Mouse (Mus musculus) liver, embryonic 11.5 days (tissue): ENCODE data around the gene Dclk1. TPM values are rescaled to one million over a fixed set of nuclear protein-coding genes. Genes with fewer than 3 reads are reported as not detected.

Experiments
- ATAC-seq: fragments of 200-750 bp; cut with Nextera tagmentation; replicated peaks from 2 replicates; pipeline ENCODE4 v1.8.0; 2017; ENCODE audit warnings: moderate number of reproducible peaks, mild to moderate bottlenecking, moderate TSS enrichment, moderate library complexity; ENCODE audit not compliant: low FRiP score
- DNase-seq: peaks from one replicate; pipeline ENCODE4 v3.0.0-alpha.2; 2017; ENCODE audit warnings: low spot score
- H3K27ac ChIP-seq: fragments of 300-500 bp; sonication (generic); 2 replicates; pipeline ENCODE4 v1.5.1; 2014; ENCODE audit warnings: mild to moderate bottlenecking, low read depth, low read length, control low read depth
- H3K27me3 ChIP-seq: fragments of 300-500 bp; sonication (generic); replicated peaks from 2 replicates; pipeline ENCODE4 v1.6.1; 2014; ENCODE audit warnings: low read length, mixed read lengths; ENCODE audit not compliant: control insufficient read depth, insufficient read depth
- H3K36me3 ChIP-seq: fragments of 300-500 bp; sonication (generic); 2 replicates; pipeline ENCODE4 v1.6.1; 2014; ENCODE audit warnings: mild to moderate bottlenecking, low read length, moderate library complexity, mixed read lengths; ENCODE audit not compliant: control insufficient read depth, insufficient read depth
- H3K4me1 ChIP-seq: fragments of 300-500 bp; sonication (generic); replicated peaks from 2 replicates; pipeline ENCODE4 v1.6.1; 2014; ENCODE audit warnings: low read length, mixed read lengths; ENCODE audit not compliant: control insufficient read depth, insufficient read depth
- H3K4me2 ChIP-seq: fragments of 300-500 bp; sonication (generic); 2 replicates; pipeline ENCODE4 v1.6.1; 2014; ENCODE audit warnings: mild to moderate bottlenecking, control low read depth, moderate library complexity
- H3K4me3 ChIP-seq: fragments of 300-500 bp; sonication (generic); 2 replicates; pipeline ENCODE4 v1.5.1; 2014; ENCODE audit warnings: low read depth, low read length, control low read depth
- H3K9ac ChIP-seq: fragments of 300-500 bp; sonication (generic); 2 replicates; pipeline ENCODE4 v1.6.1; 2014; ENCODE audit warnings: low read depth, low read length, control low read depth
- H3K9me3 ChIP-seq: fragments of 300-500 bp; sonication (generic); 2 replicates; pipeline ENCODE4 v1.6.1; 2016; ENCODE audit warnings: low read length, inconsistent platforms, mixed read lengths; ENCODE audit not compliant: control insufficient read depth
- WGBS: fragments of 180-500 bp; shearing (Covaris S2); extraction: QIAGEN DNeasy Blood & Tissue Kit; methylation state at CpG from one replicate; pipeline ENCODE4 v1.1.7; 2014; 5-methylcytosine and 5-hydroxymethylcytosine counted together
- polyA plus RNA-seq: library from polyadenylated mRNA; unstranded; fragments of >200 nt; fragmentation: Nextera tagmentation; extraction: Ambion mirVana; gene quantifications from 2 replicates; pipeline ENCODE4 v1.2.1, GENCODE M21; 2014

Dclk1 gene
- polyA plus RNA-seq, 1 experiment from 2014 or later: 3.3 TPM

- Histone ChIP-seq H3K4me1 (no peaks in the 10 kb centered on the region), H3K27ac (no peak overlapping the region), H3K4me2 (no peak overlapping the region), H3K9ac (no peak overlapping the region), H3K36me3 (no peaks in the 10 kb centered on the region), H3K27me3 (peaks cover 26% of the 10 kb centered on the region), H3K4me3 (no peak overlapping the region), H3K9me3 (no peaks in the 10 kb centered on the region)
- 82% methylated on average over 12 of the region's 12 CpGs for WGBS
- no peak for ATAC-seq
- DNase-seq: no peak
Measured at GRCm38 (mm10) chr3:55246618-55247272, 4.6 kb downstream of the Dclk1 start.

DNA sequence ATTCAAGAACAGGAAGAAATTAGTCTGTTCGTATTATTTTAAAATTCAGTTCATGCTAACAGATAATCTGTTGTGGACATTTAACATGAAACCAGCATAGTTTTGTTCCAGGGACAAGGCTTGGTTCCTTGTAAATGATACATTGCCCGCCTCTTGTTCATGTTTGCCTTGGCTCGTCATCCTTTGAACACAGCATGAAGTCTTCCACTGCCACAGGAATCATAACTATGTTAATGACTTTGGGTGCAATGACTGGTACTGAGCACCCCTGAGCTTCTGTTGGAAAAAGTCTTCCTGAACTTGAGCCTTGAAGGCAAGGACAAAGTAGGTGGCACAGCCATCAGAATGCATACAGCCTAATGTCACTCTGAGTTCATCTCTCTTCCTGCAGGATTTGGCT, 5.9 kb downstream of the Dclk1 start:
- Histone ChIP-seq H3K9me3 (no peaks in the 10 kb centered on the region), H3K27me3 (peaks cover 13% of the 10 kb centered on the region), H3K4me3 (no peak overlapping the region), H3K9ac (no peak overlapping the region), H3K27ac (no peak overlapping the region), H3K36me3 (no peaks in the 10 kb centered on the region), H3K4me2 (no peak overlapping the region), H3K4me1 (no peaks in the 10 kb centered on the region)
- 89% methylated on average over 3 of the region's 3 CpGs for WGBS
- ATAC-seq (no peak), DNase-seq (no peak)

DNA sequence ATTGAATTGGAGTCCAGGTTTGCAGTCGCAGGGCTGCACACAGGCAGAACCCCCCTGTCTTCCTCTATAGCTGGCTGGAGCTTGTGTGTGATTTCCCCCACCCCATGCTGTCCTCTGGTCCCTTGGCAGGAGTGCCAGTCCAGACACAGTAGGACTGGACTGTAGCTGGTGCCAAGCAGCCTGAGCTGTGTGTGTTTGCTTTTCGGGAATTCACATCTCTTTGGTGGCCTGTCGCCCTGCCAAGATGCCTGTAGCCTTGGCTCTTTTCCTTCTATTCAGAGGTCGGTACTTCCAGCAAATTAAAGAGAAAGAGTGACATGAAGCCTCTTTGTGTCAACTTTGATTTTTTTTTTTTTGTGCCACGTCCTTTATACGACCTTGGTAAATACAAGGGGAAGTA, 6.3 kb downstream of the Dclk1 start:
- no peaks in the 10 kb centered on the region for H3K4me1 ChIP-seq
- 84% methylated on average over 6 of the region's 6 CpGs for WGBS
- no peak overlapping the region for H3K9ac ChIP-seq
- H3K9me3 ChIP-seq: no peaks in the 10 kb centered on the region
- DNase-seq (no peak), ATAC-seq (no peak)
- no peaks in the 10 kb centered on the region for H3K36me3 ChIP-seq
- peaks cover 8% of the 10 kb centered on the region for H3K27me3 ChIP-seq
- no peak overlapping the region for H3K27ac ChIP-seq
- no peak overlapping the region for H3K4me2 ChIP-seq
- no peak overlapping the region for H3K4me3 ChIP-seq

- no peak overlapping the region for H3K27ac ChIP-seq
- no peaks in the 10 kb centered on the region for H3K27me3 ChIP-seq
- ATAC-seq (no peak), DNase-seq (no peak)
- H3K36me3 ChIP-seq: no peaks in the 10 kb centered on the region
- H3K4me1 ChIP-seq: no peaks in the 10 kb centered on the region
- H3K4me3 ChIP-seq: no peak overlapping the region
- 85% methylated on average over 2 of the region's 2 CpGs for WGBS
- no peak overlapping the region for H3K4me2 ChIP-seq
- H3K9me3 ChIP-seq: no peaks in the 10 kb centered on the region
- no peak overlapping the region for H3K9ac ChIP-seq
Measured at GRCm38 (mm10) chr3:55250631-55251030, 8.5 kb downstream of the Dclk1 start.

DNA sequence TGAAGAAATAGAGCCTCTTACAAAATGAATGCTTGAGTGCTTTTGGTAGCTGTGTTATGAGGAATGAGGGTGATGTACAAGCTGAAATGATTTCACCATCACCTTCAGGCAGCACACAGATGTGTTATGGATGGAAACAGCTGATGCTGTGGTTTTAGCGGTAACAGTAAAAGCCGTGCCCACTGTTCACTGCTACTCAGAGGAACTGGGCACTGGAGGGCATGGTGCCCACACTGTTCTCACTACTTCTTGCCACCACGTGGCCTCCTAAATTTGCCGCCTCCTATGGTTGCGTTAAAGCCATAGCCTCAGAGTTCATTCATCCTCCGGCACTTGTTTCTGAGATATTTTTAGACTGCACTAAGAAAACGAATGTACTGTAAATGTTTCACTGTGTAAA, 18.0 kb downstream of the Dclk1 start:
- Histone ChIP-seq H3K9ac (no peak overlapping the region), H3K4me2 (no peak overlapping the region), H3K4me3 (no peak overlapping the region), H3K27me3 (no peaks in the 10 kb centered on the region), H3K4me1 (no peaks in the 10 kb centered on the region), H3K36me3 (no peaks in the 10 kb centered on the region), H3K27ac (no peak overlapping the region), H3K9me3 (no peaks in the 10 kb centered on the region)
- ATAC-seq (no peak), DNase-seq (no peak)
- 77% methylated on average over 7 of the region's 7 CpGs for WGBS

- H3K9ac ChIP-seq: no peak overlapping the region
- H3K9me3 ChIP-seq: no peaks in the 10 kb centered on the region
- H3K4me2 ChIP-seq: no peak overlapping the region
- 75% methylated on average over 5 of the region's 5 CpGs for WGBS
- H3K27me3 ChIP-seq: no peaks in the 10 kb centered on the region
- no peak for ATAC-seq
- no peaks in the 10 kb centered on the region for H3K4me1 ChIP-seq
- no peak overlapping the region for H3K4me3 ChIP-seq
- H3K36me3 ChIP-seq: no peaks in the 10 kb centered on the region
- DNase-seq: no peak
- no peak overlapping the region for H3K27ac ChIP-seq
Measured at GRCm38 (mm10) chr3:55266091-55266490, 23.9 kb downstream of the Dclk1 start.

GRCm38 (mm10) chr3:55269802-55270201, 27.6 kb downstream of the Dclk1 start:
- no peak for DNase-seq
- WGBS: 72% methylated on average over 4 of the region's 4 CpGs
- no peaks in the 10 kb centered on the region for H3K9me3 ChIP-seq
- H3K4me2 ChIP-seq: no peak overlapping the region
- no peaks in the 10 kb centered on the region for H3K36me3 ChIP-seq
- no peaks in the 10 kb centered on the region for H3K27me3 ChIP-seq
- ATAC-seq: no peak
- no peak overlapping the region for H3K9ac ChIP-seq
- H3K4me3 ChIP-seq: no peak overlapping the region
- no peak overlapping the region for H3K27ac ChIP-seq
- H3K4me1 ChIP-seq: no peaks in the 10 kb centered on the region

GRCm38 (mm10) chr3:55270345-55270744, 28.2 kb downstream of the Dclk1 start:
- no peak overlapping the region for H3K9ac ChIP-seq
- H3K9me3 ChIP-seq: no peaks in the 10 kb centered on the region
- H3K27ac ChIP-seq: no peak overlapping the region
- H3K36me3 ChIP-seq: no peaks in the 10 kb centered on the region
- DNase-seq (no peak), ATAC-seq (no peak)
- H3K4me1 ChIP-seq: no peaks in the 10 kb centered on the region
- no peak overlapping the region for H3K4me2 ChIP-seq
- no peaks in the 10 kb centered on the region for H3K27me3 ChIP-seq
- H3K4me3 ChIP-seq: no peak overlapping the region
- 75% methylated on average over 3 of the region's 3 CpGs for WGBS

DNA sequence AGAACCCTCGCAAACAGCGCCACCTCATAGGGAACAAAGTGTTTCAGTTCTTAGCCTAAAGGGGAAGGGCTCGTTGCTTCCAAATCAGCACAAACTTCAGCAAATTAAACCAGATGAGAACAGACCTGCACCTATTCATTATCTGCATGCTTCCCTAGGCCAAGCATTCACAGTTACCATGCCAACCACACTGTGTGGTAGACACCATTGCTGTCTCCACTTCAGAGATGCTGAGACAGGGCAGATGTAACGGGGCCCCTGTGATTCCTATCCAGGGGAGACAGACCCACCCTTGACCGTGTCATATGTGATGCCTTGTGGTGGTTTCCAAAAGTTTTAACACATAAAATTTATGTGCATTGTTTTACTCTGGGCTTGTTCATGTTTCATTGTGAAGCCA, 28.8 kb downstream of the Dclk1 start:
- H3K36me3 ChIP-seq: no peaks in the 10 kb centered on the region
- ATAC-seq (no peak), DNase-seq (no peak)
- no peaks in the 10 kb centered on the region for H3K4me1 ChIP-seq
- H3K9me3 ChIP-seq: no peaks in the 10 kb centered on the region
- H3K4me3 ChIP-seq: no peak overlapping the region
- H3K4me2 ChIP-seq: no peak overlapping the region
- H3K27me3 ChIP-seq: no peaks in the 10 kb centered on the region
- H3K27ac ChIP-seq: no peak overlapping the region
- H3K9ac ChIP-seq: no peak overlapping the region
- 71% methylated on average over 5 of the region's 5 CpGs for WGBS
